Mouse (Mus musculus) intestine, postnatal 0 days (tissue): ENCODE results near the gene Asap3. TPM values are rescaled to one million over a fixed set of nuclear protein-coding genes. Genes with fewer than 3 reads are reported as not detected.

ENCODE experiments used
- ATAC-seq: fragments of 200-750 bp; cut with Nextera tagmentation; 2 replicates; pipeline ENCODE4 v1.8.0; 2017; ENCODE audit warnings: mild to moderate bottlenecking, moderate TSS enrichment, moderate library complexity
- H3K27ac ChIP-seq: fragments of 300-500 bp; sonication (generic); 2 replicates; pipeline ENCODE4 v1.5.1; 2014; ENCODE audit warnings: mild to moderate bottlenecking, low read depth, low read length, moderate library complexity
- H3K27me3 ChIP-seq: fragments of 300-500 bp; sonication (generic); replicated peaks from 2 replicates; pipeline ENCODE4 v1.6.1; 2014; ENCODE audit warnings: low read length, mixed read lengths; ENCODE audit not compliant: control insufficient read depth, insufficient read depth
- H3K36me3 ChIP-seq: fragments of 300-500 bp; sonication (generic); 2 replicates; pipeline ENCODE4 v1.6.1; 2014; ENCODE audit warnings: mild to moderate bottlenecking, moderate library complexity; ENCODE audit not compliant: control insufficient read depth, insufficient read depth
- H3K4me1 ChIP-seq: fragments of 300-500 bp; sonication (generic); replicated peaks from 2 replicates; pipeline ENCODE4 v1.6.1; 2014; ENCODE audit warnings: antibody characterized with exemption, low read length, mixed read lengths; ENCODE audit not compliant: control insufficient read depth, insufficient read depth
- H3K4me2 ChIP-seq: fragments of 300-500 bp; sonication (generic); replicated peaks from 2 replicates; pipeline ENCODE4 v1.6.1; 2014; ENCODE audit warnings: low read depth, mild to moderate bottlenecking, moderate library complexity
- H3K4me3 ChIP-seq: fragments of 300-500 bp; sonication (generic); 2 replicates; pipeline ENCODE4 v1.5.1; 2014; ENCODE audit warnings: low read depth, low read length
- H3K9ac ChIP-seq: fragments of 300-500 bp; sonication (generic); 2 replicates; pipeline ENCODE4 v1.6.1; 2014; ENCODE audit warnings: mild to moderate bottlenecking, low read depth, low read length
- H3K9me3 ChIP-seq: fragments of 300-500 bp; sonication (generic); 2 replicates; pipeline ENCODE4 v1.6.1; 2016; ENCODE audit warnings: mixed run types; ENCODE audit not compliant: control insufficient read depth
- CTCF ChIP-seq: sonication (generic); IDR thresholded peaks from 2 replicates; pipeline ENCODE4 v1.5.1; 2016; ENCODE audit warnings: low read depth, mild to moderate bottlenecking, control low read depth, antibody characterized with exemption, moderate library complexity
- WGBS: fragments of 180-500 bp; shearing (Covaris S2); extraction: QIAGEN DNeasy Blood & Tissue Kit; methylation state at CpG from one replicate; pipeline ENCODE4 v1.1.7; 2014; 5-methylcytosine and 5-hydroxymethylcytosine counted together
- polyA plus RNA-seq: library from polyadenylated mRNA; unstranded; fragments of >200 nt; fragmentation: Nextera tagmentation; extraction: Ambion mirVana; gene quantifications from 2 replicates; pipeline ENCODE4 v1.2.1, GENCODE M21; 2015

The Asap3 gene
- polyA plus RNA-seq, 1 experiment from 2014 or later, result 0.95 TPM

DNA sequence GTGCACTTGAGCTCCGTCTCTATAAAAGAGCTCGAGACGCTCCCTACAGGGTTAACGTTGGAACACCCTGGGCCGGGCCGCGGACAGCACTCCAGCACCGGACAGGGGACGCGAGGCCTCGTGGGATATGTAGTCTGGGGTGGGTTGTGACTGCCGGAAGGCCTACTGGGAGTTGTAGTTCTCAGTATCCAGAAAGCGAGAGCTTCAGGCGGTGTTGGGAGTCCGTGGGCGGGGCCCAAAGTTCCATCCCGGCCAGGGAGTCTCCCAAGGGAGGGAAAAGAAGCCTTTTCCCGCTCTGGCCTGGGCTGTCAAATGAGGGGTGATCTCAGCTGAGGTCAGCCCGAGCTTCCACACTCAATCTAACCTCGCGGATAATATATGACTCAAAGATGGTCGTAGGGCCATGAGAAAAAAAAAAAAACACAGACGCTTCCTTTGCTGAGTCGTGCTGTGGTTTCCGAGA is 79.2 kb downstream of the Asap3 start:
- Histone ChIP-seq H3K27me3 (no peaks in the 10 kb centered on the region), H3K4me1 (0 out of 2 replicates have a peak, but pooled peaks cover 4% of the 10 kb centered on the region), H3K9ac (peak overlapping the region; percentile 45), H3K4me2 (peak overlapping the region; percentile 85), H3K9me3 (no peaks in the 10 kb centered on the region), H3K4me3 (peak overlapping the region; percentile 54), H3K36me3 (peaks cover 20% of the 10 kb centered on the region), H3K27ac (peak overlapping the region; percentile 87)
- ATAC-seq, result peak; percentile 96
- no peak; the same call in 1 of the 2 replicates for TF ChIP-seq CTCF
- WGBS, result 0% methylated on average over 25 of the region's 25 CpGs

DNA sequence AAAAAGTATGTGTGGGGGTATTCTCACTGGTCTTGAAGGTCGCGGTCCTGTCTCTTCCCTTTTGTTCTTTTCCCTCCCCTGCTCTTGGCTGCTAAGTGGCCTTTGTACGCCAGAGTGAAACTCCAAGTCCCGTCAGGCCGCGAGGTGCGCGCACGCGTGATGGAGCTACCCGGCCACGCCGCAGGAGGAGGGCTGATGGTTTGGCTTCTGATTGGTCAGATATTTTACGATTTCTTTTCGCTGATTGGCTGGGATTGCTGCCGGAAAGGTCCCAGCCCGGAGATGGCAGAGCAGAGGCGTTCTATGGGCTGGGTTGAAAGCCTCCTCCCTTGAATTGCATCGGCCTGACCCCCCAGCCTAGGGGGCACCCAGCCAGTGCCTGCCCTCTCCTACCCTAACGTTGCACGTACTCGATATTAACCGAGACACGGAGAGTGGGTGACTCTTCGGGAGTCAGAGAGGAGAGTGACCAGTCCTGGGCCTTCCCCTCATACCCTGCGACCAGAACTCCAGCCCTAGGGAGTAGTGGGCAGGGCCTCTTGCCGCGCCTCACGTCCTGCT is 79.7 kb downstream of the Asap3 start:
- Histone ChIP-seq H3K9ac (peak overlapping the region; percentile 45), H3K9me3 (no peaks in the 10 kb centered on the region), H3K27me3 (no peaks in the 10 kb centered on the region), H3K4me2 (peak overlapping the region; percentile 85), H3K27ac (peak overlapping the region; percentile 87), H3K4me1 (0 out of 2 replicates have a peak, but pooled peaks cover 4% of the 10 kb centered on the region), H3K36me3 (peaks cover 25% of the 10 kb centered on the region), H3K4me3 (peak overlapping the region; percentile 54)
- TF ChIP-seq CTCF, result no peak
- ATAC-seq, result peak; percentile 89
- WGBS, result under 1% methylated on average over 29 of the region's 29 CpGs

DNA sequence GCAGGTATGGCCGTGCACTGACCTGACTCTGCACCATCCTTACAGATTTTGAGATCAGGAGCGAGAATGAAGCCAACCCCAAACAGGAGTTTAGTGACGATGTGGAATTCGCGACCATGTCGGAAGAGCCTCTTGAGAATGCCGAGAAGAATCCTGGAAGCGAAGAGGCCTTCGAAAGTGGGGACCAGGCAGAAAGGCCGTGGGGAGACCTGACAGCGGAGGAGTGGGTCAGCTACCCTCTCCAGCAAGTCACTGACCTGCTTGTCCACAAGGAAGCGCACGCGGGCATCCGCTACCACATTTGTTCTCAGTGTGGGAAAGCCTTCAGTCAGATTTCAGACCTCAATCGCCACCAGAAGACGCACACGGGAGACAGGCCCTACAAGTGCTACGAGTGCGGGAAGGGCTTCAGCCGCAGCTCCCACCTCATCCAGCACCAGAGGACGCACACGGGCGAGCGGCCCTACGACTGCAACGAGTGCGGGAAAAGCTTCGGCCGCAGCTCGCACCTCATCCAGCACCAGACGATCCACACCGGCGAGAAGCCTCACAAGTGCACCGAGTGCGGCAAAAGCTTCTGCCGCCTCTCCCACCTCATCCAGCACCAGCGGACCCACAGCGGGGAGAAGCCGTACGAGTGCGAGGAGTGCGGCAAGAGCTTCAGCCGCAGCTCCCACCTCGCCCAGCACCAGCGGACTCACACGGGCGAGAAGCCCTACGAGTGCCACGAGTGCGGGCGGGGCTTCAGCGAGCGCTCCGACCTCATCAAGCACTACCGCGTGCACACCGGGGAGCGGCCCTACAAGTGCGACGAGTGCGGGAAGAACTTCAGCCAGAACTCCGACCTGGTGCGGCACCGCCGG is 84.0 kb downstream of the Asap3 start:
- no peak overlapping the region for H3K9ac ChIP-seq
- H3K27me3 ChIP-seq, result no peaks in the 10 kb centered on the region
- no peak overlapping the region for H3K27ac ChIP-seq
- WGBS, result 76% methylated on average over 66 of the region's 66 CpGs
- TF ChIP-seq CTCF, result no peak
- no peak overlapping the region for H3K4me2 ChIP-seq
- H3K4me1 ChIP-seq, result no peaks in the 10 kb centered on the region
- H3K9me3 ChIP-seq, result no peaks in the 10 kb centered on the region
- ATAC-seq, result no peak
- no peak overlapping the region for H3K4me3 ChIP-seq
- H3K36me3 ChIP-seq, result peaks cover 61% of the 10 kb centered on the region

DNA sequence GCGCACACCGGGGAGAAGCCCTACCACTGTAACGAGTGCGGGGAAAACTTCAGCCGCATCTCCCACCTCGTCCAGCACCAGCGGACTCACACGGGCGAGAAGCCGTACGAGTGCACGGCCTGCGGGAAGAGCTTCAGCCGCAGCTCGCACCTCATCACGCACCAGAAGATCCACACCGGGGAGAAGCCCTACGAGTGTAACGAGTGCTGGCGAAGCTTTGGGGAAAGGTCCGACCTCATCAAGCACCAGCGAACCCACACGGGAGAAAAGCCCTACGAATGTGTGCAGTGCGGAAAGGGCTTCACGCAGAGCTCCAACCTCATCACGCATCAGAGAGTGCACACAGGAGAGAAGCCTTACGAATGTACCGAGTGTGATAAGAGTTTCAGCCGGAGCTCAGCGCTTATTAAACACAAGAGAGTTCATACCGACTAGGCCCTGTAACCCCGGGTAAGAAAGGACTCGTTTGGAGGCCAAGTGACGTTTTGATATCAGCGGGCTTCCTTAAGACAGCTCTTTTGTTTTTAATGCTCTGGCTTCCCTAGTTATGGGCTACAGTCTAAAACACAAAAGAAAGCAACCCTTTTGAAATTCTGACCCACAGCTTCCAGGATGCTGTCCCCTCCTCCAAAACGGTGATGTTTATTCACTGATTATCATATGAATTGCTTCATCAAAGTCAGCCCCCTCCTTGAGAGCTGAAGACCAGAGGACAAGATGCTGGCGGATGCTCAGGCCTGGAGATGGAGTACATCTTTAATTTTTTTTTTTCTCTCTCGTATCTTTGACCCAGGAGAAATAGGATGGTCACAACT is 84.8 kb downstream of the Asap3 start:
- peaks cover 61% of the 10 kb centered on the region for H3K36me3 ChIP-seq

DNA sequence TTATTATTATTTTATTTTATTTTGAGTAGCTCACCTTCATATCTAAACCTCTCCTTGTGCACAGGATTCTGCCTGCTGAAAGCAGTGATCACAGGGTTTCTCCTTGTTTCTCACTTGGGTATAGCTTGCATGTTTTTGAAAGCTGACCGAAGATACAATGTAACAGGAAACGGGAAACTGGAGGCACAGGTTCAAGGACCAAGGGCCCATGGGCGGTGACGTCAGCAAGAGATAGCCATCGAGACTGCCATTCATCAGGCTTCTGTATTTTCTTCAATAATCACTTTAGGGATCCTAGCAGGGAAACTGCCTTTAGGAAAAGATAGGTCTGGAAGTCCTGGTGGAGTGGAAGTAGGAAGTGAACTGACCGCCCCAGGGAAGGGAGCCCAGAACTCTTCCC is 85.5 kb downstream of the Asap3 start:
- no peak for ATAC-seq
- no peak overlapping the region for H3K27ac ChIP-seq
- no peaks in the 10 kb centered on the region for H3K4me1 ChIP-seq
- H3K4me2 ChIP-seq, result no peak overlapping the region
- H3K36me3 ChIP-seq, result peaks cover 61% of the 10 kb centered on the region
- H3K4me3 ChIP-seq, result no peak overlapping the region
- 85% methylated on average over 6 of the region's 6 CpGs for WGBS
- H3K9me3 ChIP-seq, result no peaks in the 10 kb centered on the region
- no peak for TF ChIP-seq CTCF
- no peaks in the 10 kb centered on the region for H3K27me3 ChIP-seq
- no peak overlapping the region for H3K9ac ChIP-seq

More for the DNA sequence above, 84.8 kb downstream of the Asap3 start:
- no peak for ATAC-seq
- Histone ChIP-seq H3K27me3 (no peaks in the 10 kb centered on the region), H3K4me2 (no peak overlapping the region), H3K4me3 (no peak overlapping the region), H3K27ac (no peak overlapping the region), H3K9me3 (no peaks in the 10 kb centered on the region), H3K4me1 (no peaks in the 10 kb centered on the region), H3K9ac (no peak overlapping the region)
- no peak for TF ChIP-seq CTCF
- 82% methylated on average over 39 of the region's 39 CpGs for WGBS

Other genes with a start within 250 kb of the Asap3 start
- 99.5 and 131 TPM in 2 replicates for gene Gale, start 242.6 kb upstream of the Asap3 start, polyA plus RNA-seq
- 90.3 and 94.9 TPM in 2 replicates for gene Lypla2, start 233.7 kb upstream of the Asap3 start, polyA plus RNA-seq
- 56.7 and 57.7 TPM in 2 replicates for gene Pithd1, start 219.1 kb upstream of the Asap3 start, polyA plus RNA-seq
- 17.1 and 18.3 TPM in 2 replicates for gene Eloa, start 184.6 kb upstream of the Asap3 start, polyA plus RNA-seq
- 268 and 276 TPM in 2 replicates for gene Rpl11, start 152.9 kb upstream of the Asap3 start, polyA plus RNA-seq
- gene Id3, start 62.9 kb upstream of the Asap3 start, polyA plus RNA-seq, result 106 and 118 TPM in 2 replicates
- gene E2f2, start 34.0 kb upstream of the Asap3 start, polyA plus RNA-seq, result 4.1 and 4.2 TPM in 2 replicates
- 23.6 and 25.0 TPM in 2 replicates for gene Tcea3, start 41.4 kb downstream of the Asap3 start, polyA plus RNA-seq
- 6.7 and 7.5 TPM in 2 replicates for gene Zfp46, start 78.3 kb downstream of the Asap3 start, polyA plus RNA-seq
- gene Hnrnpr, start 104.6 kb downstream of the Asap3 start, polyA plus RNA-seq, result 47.9 and 51.4 TPM in 2 replicates
- 0.16 and 0.37 TPM in 2 replicates for gene Htr1d, start 217.2 kb downstream of the Asap3 start, polyA plus RNA-seq